Mouse (Mus musculus): Measurements from ENCODE around the gene Slc25a27. TPM values are rescaled to one million over a fixed set of nuclear protein-coding genes. Genes with fewer than 3 reads are reported as not detected.

The Slc25a27 gene
- total RNA-seq, 4 experiments from 2014 or later: 4.7 to 5.8 (median 5.1) TPM

DNA sequence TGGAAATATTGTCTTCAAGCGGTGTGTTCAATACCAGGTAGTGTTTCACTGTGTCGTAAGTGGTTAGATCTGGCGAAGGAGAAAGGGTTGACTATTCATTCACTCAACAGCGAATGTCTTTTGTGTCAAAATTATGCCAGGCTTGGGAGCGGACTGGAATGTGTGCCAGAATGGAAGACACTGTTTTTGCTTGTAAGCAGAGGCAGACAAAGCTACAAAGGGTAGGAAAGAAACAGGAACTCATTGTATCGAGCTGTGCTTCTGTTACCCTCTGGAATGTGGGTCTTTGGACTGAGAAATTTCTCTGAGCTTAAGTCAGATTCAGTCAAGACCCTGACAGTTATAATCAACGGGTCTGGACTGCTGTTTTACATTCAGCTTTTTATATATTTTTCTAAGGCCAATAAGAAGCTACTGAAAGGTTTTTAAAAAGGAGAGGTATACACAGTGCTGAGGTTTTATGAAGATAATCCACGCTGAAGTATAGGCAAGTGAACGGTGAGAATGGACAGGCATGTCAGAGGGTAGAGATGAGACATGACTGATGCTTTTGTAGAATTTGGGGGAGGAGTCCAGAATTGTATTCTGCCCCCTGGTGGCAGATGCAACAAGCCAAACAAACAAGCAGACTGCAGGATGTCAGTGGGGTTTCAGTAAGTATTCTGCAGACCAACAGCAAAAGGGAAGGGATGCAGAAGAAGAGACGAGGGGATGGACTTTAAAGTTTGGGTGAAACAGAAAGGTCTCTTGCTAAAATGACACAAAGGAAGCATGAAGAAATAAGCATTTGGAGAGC is 17.2 kb downstream of the Slc25a27 start:
- DNase-seq (ENCODE audit: low spot score in 2 of 2): no peak

GRCm38 (mm10) chr17:43646925-43647324 is 20.1 kb downstream of the Slc25a27 start:
- DNase-seq (ENCODE audit: low spot score in 2 of 2): no peak

DNA sequence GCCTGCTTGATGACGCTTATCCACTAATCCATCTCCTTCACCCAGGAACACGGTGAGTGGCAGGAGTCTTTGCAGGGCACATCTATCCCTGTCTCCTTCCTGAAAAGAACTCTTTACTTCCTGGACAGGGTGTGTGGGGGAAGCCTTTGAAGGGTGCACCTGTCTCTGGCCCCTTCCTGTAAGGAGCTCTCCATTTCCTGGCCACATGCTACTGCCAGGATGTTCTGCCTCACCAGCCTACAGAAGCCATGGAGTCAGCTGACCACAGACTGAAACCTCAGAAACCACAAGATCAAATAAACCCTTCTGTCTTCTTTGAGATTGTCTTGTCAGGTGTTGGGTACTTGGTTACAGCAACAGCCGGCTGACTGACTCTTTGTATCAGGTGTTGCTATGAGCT is 21.9 kb downstream of the Slc25a27 start:
- DNase-seq (ENCODE audit: low spot score in 2 of 2): no peak

GRCm38 (mm10) chr17:43644375-43644774 is 22.6 kb downstream of the Slc25a27 start:
- DNase-seq (ENCODE audit: low spot score in 2 of 2): no peak

DNA sequence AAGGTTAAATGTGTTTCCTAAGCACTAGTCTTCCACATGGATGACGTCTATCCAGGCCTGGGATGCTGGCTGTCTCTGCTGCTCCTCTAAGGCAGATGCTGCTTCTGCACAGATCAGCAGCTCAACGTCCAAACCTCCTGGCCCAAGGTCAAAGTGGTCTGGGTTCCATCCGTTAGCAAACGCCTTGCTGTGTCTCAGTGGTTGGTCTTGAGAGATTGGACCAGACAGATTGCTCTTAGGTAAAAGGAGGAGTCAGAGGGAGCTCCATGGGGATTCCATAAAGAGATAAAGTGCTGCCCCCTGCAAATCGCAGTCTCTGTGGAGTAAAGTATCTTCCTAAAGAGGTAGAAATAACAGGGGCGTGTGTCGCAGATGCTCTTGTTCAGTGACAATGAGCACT is 23.8 kb downstream of the Slc25a27 start:
- no peak for DNase-seq (ENCODE audit: low spot score in 2 of 2)

GRCm38 (mm10) chr17:43640825-43641224 is 26.2 kb downstream of the Slc25a27 start:
- no peak for DNase-seq (ENCODE audit: low spot score in 2 of 2)

DNA sequence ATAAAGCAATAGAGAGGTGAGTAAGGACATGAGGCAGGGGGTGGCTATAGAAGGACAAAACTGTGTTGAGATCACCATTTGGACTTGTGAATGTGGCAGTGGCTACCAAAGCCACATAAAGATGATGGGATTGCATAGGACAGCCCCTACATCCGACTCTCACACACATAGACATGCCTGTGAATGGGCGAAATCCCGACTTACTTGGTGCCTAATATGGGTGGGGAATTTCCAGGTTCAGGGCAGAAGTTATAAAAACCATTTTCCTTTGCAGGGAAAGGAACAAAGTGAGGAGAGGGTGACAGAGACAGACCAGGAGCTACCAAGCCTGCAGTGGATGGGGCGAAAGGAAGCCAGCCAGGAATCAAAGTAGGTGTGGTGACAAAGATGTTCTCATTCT is 29.9 kb downstream of the Slc25a27 start:
- no peak for DNase-seq (ENCODE audit: low spot score in 2 of 2)

DNA sequence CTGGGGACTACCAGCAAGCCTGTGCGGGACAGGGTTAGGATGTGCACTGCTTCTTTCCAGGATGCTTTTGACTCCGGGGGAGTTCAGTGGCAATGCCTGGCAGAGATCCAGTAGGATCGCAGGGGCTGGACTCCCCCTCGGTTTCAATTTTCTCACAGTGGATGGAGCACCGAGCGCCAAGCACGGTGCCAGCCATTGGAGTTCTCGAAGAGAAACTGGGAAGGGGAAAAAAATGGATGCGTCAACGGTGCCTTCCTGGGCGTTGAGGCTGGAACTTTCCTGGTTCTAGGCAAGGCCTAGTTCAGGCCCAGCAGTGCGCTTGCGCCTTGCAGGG is 36.6 kb downstream of the Slc25a27 start:
- DNase-seq (ENCODE audit: low spot score in 2 of 2): no peak

DNA sequence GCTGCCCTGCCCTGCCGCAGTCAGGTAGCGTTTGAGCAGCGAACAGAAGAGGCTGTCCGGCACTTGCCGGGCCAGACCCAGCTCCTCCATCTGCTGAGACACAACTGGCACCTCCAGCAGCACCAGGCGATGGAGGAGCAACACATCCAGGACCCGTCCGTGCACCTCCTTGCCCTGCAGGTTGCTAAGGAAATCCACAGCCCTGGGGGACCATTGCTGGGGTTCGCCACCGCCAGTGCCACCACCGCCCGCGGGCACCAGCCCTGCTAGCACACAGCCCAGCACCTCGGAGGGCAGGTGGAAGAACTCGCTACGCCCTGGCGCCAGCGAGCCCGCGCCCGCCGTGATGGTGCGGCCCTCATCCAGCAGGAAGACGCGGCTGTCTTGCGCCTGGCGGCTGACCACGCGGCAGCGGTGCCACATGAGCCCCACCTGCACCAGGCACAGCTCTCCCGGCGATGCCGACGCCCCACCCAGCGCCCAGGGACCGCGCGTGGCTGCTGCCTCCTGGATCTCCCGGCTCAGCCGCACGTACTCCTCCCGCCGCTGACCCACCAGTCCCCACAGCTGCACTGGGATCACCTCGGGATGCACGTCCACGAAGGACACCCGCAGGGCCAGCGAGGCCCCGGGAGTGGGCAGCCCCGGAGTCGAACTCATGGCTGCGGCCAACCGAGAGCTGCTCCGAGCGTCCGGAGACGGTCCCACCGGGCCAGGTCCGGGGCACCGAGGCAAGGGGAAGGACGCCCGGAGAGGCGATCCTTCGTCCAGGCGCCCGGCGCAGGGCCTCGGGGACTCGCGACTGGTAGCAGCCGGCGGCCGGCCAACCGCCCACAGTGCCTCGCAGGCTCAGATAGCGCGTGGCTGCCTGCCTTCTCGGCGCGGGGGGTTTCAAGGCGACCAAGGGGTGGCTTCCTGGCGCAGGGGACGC is 37.3 kb downstream of the Slc25a27 start, which contains the start of gene Tdrd6:
Gene Tdrd6, minus strand, starts transcription at position 804 of the 931 bp plus-strand sequence.
- no peak for DNase-seq (ENCODE audit: low spot score in 2 of 2)

DNA sequence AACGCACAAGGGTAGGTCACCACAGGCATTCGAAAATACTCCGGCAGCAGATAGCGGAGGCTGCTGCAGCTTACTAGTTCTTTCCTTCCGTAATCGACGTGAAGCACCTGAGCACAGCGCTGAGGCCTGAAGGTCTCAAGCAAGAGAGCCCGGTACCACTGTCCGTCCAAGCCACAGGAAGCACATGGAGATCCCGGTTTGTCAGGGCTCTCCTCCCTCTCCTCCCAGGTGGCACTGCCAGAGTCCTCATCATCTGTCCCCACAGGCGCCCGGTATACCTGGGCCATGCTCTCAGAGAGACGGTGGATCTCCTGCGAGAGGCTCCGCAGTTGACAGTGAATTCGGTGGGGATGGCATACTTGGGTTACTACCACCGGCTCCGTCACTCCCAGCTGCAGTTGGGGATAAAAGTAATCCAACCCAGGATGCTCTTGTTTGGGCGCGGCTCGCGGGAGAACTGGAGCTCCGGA is 38.0 kb downstream of the Slc25a27 start:
- DNase-seq (ENCODE audit: low spot score in 2 of 2): no peak

DNA sequence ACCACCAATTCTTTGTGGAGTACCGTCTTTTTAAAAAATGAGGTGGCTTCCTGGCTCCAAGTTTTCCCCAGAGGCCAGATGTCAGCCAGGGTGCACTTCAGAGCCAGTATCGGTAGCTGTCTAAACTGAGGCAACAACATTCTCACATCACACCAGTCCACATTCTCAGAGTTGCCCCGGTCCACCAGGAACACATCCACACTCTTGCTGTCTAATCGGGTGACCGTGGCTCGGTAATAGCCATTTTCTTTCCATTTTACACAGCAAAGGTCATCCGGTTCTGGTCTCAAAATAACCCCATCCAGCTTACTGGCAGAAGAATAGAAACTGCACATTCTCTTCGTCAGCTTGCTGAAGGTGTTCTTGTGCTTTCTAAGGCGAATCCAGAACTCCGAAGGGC is 38.8 kb downstream of the Slc25a27 start:
- no peak for DNase-seq (ENCODE audit: low spot score in 2 of 2)

- no peak for DNase-seq (ENCODE audit: low spot score in 2 of 2)
Measured at GRCm38 (mm10) chr17:43622076-43622475, 44.9 kb downstream of the Slc25a27 start.

DNA sequence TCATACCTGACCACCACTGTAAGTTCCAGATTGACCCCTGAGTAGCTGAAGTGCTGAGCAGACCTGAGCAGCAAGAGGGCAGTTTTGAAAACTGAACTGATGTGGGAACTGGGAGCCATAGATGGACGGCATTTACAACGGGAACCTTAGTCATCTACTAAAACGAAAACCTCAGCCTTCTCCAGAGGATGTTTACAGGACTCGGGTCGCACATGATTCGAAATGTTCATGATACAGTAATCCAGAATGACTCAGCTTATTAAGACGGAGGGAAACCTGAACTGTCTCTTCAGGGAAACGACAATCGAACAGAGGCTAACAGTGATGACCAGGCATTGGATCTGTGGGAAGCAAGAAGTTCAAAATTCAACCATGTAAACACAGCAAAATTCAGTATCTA is 47.9 kb downstream of the Slc25a27 start:
- DNase-seq (ENCODE audit: low spot score in 2 of 2): no peak

- DNase-seq (ENCODE audit: low spot score in 2 of 2): no peak
Measured at GRCm38 (mm10) chr17:43612221-43612620, 54.8 kb downstream of the Slc25a27 start.

- DNase-seq (ENCODE audit: low spot score in 2 of 2): peak; percentile 8 to 9
Measured at GRCm38 (mm10) chr17:43611586-43611985, 55.4 kb downstream of the Slc25a27 start.

- peak; percentile 48 to 57 for DNase-seq (ENCODE audit: low spot score in 2 of 2)
Measured at GRCm38 (mm10) chr17:43606704-43607103, 60.3 kb downstream of the Slc25a27 start.

DNA sequence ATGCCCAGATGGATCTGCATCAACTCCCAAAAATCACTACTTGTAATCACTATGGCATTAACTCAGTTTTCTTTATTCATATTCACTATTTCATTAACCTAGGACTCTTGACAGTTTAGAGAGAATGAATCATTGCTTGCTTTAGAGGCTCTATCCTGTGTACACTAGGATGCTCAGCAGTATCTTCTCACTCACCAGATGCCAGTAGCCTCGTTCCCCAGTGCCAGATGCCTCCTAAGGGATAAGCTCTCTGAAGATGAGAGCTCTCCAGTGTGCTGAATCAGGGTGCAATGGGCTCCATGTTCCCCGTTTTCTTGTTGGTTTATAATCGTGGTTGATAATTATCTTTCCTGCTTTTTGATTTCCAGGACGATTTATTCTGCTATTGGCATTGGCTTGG is 68.3 kb downstream of the Slc25a27 start:
- no peak for DNase-seq (ENCODE audit: low spot score in 2 of 2)

DNA sequence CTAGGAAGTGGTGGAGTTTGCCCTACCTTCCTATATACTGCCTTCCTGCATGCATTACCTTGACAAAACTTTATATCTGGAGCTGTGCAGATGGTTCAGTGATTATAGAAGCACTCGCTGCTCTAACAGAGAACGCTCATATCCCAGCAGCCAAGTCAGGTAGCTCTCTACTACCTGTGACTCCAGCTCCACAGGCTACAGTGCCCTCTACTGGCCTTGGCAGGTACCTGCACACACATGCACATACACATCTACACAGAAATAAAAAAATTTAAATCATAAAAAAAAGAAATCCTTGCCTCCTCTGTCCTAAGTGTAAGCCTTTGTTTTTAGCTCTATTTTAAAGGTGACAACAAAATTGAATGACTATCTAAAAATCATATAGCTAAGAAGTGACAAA is 69.3 kb downstream of the Slc25a27 start:
- no peak for DNase-seq (ENCODE audit: low spot score in 2 of 2)

- DNase-seq (ENCODE audit: low spot score in 2 of 2): no peak
Measured at GRCm38 (mm10) chr17:43592296-43593291, 74.4 kb downstream of the Slc25a27 start.
